Mouse (Mus musculus) retina, embryonic 14.5 days (tissue): ENCODE results near the gene Ager.
A peak's percentile ranks its signal among the peaks of the same experiment; 100 is the strongest.

Experiments used
- DNase-seq: peaks from one replicate; pipeline ENCODE4 v3.0.0-alpha.2; 2015; ENCODE audit warnings: low spot score

Ager gene

DNA sequence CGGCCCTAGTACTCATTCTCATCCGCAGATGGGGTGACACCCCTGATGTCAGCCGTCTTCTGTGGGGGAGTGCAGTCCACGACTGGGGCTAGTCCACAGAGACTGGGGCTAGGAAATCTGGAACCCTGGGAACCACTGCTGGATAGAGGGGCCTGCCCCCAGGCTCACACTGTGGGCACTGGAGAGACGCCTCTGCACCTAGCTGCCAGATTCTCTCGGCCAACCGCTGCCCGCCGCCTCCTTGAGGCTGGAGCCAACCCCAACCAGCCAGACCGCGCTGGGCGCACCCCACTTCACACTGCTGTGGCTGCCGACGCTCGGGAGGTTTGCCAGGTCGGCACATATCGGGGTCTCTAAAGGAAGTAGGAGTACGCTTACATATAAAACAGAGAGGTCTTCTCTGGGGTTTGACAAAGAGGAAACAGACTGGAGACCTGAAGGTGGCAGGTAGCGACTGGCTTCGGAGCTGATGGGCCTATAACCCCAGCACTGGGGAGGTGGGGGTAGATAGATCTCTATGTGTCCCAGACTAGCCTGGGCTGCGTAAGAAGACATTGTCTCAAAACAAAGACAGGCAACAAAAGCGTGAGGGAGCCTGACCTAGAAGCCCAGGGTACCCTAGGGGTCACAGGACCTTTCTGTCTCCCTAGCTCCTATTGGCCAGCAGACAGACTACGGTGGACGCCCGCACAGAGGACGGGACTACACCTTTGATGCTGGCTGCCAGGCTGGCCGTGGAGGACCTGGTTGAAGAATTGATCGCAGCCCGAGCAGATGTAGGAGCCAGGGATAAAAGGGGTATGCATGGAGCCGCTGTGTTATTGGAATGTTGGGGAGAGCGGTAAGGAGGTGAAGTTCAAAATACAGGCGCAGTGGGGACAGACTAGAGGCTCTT lies 11.5 kb upstream of the Ager start:
- DNase-seq, result peak; percentile 66

DNA sequence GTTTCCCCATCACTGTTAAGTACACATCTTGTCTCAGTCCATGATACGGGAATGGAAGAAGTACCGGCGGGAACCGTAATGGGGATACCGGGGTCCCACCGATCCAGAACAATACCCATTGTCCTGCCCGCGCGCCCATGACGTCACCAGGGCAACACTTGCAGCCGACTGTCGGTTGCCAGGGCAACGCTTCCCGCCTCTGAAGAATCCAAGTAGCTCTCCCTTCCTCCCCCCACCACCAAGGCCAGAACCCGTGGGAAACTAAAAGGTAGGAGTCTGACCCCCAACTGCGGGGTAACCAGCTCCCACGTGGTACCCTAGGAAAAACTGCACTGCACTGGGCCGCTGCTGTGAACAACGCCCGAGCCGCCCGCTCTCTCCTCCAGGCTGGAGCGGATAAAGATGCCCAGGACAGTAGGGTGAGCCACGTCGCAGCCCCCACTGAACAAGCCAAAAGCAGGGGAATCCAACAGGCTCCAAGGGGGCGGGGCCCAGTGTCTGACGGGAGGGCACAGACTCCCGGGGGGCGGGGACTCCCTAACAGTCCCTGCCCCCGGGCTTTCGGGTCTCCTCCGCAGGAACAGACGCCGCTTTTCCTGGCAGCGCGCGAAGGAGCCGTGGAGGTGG lies 10.8 kb upstream of the Ager start:
- DNase-seq, result peak; percentile 93

DNA sequence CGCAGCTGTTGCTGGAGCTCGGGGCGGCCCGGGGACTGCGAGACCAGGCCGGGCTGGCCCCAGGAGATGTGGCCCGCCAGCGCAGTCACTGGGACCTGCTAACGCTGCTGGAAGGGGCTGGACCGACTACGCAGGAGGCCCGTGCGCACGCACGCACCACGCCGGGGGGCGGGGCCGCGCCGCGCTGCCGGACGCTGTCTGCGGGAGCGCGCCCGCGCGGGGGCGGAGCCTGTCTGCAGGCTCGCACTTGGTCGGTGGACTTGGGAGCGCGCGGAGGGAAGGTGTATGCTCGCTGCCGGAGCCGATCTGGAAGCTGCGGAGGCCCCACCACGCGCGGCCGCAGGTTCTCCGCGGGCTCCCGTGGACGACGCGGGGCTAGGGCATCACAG lies 10.2 kb upstream of the Ager start:
- DNase-seq, result peak; percentile 95

DNA sequence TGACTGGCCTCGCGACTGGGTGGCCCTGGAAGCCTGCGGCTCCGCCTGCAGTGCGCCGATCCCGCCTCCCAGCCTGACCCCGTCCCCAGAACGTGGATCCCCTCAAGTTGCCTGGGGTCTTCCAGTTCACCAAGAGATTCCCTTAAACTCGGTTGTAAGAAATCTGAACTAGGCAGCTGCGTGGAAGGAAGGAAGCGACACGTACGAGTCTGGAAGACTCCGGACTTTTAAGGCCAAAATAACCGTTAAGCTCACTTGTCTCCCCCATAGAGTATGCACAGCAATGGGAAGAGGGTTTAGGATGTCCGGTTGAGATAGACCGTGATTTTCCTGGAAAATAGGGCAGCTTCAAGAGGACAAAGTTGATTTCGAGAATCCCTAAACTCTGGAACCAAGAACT lies 9.8 kb upstream of the Ager start:
- DNase-seq, result no peak

DNA sequence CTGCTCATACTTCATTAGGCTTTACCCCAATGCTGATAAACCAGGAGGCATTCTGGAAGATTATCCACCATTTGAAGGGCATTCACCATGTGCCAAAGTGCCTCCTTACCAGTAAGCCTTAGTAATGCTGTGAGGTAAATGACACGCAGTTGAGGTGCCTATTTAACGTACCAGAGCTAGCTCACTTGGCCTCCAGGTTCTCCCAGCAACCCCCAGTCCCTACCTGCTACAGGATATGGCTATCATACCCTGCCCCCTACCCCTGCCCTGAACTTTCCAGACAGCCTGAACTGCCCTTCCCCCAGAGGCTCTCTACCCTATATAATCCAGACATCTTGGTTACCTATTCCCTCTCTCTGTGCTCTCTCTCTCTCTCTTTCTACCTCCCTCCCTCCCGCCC lies 8.9 kb upstream of the Ager start:
- DNase-seq, result no peak

DNA sequence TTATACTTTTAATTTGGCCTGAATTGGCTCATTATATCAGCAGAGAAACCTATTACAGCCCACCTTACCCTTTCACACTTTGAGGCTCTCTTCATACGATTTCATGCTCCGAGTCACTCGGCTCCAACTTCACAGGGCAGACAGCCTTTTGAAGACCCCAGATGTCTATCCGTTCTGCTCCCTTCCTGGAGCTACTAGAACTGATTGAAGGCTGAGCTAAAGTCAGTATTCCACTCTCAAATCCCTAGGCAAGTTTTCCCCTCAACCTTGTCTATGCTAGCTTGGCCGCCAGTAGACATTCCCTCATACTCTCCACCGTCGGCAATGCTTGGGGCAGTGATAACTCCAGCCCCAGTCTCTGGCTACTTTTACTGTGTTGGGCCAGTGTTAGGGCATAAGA lies 8.5 kb upstream of the Ager start:
- no peak for DNase-seq

DNA sequence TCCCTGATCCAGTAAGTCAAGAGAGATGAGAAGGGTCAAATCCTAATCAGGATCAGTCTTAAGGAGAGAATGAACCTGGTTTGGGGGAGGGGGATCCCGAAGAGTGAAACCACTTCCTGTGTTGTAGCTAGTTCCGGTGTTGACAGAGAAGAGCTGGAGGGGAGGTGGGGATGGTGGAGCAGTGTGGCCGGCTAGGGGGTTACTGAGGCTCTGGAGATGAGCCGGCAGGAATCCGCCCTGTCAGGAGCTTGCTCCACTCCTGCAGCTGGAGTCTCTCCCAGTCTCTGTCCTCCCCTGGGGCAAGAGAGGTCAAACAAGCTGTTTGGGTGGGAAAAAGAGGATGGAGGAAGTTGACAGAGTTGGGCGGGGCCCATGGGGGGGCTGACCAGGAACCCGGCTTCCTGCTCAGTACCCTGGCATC lies 8.0 kb upstream of the Ager start, which contains the start of gene Gpsm3:
Gene Gpsm3 (plus strand): TSS at position 126 of the 421 bp plus-strand sequence.
- peak; percentile 42 for DNase-seq

DNA sequence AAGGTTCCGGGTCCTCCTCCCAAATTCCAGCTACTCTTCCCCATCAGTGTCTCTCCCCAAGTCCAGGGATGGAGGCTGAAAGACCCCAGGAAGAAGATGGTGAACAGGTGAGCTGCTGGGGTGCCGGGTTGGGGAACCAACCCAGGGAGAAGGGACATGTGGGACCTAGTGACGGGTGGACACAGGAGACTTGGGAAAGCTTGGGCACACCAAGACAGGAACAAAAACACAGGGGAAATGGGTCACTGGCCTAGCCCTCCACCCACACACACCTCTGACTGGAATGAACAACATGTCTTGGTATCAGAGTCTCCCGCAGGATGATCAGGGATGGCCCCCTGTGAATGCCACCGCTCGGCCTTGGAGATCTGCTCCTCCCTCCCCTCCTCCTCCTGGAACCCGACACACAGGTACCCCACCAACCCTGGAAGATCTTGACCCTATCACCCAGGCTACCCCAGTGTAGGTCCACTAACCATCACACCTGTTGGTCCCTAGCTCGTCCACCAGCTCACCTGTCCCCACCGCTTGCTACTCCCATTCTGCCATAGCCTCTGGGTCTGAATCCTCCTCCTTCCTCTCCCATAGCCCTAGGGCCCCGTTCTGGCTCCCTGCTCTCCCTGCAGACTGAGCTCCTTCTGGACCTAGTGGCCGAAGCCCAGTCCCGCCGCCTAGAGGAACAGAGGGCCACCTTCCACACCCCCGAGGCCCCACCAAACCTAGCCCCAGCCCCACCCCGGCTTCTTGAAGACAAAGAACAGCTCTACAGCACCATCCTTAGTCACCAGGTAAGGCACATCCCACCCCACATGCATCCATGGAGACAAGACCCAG lies 7.3 kb upstream of the Ager start:
- no peak for DNase-seq

DNA sequence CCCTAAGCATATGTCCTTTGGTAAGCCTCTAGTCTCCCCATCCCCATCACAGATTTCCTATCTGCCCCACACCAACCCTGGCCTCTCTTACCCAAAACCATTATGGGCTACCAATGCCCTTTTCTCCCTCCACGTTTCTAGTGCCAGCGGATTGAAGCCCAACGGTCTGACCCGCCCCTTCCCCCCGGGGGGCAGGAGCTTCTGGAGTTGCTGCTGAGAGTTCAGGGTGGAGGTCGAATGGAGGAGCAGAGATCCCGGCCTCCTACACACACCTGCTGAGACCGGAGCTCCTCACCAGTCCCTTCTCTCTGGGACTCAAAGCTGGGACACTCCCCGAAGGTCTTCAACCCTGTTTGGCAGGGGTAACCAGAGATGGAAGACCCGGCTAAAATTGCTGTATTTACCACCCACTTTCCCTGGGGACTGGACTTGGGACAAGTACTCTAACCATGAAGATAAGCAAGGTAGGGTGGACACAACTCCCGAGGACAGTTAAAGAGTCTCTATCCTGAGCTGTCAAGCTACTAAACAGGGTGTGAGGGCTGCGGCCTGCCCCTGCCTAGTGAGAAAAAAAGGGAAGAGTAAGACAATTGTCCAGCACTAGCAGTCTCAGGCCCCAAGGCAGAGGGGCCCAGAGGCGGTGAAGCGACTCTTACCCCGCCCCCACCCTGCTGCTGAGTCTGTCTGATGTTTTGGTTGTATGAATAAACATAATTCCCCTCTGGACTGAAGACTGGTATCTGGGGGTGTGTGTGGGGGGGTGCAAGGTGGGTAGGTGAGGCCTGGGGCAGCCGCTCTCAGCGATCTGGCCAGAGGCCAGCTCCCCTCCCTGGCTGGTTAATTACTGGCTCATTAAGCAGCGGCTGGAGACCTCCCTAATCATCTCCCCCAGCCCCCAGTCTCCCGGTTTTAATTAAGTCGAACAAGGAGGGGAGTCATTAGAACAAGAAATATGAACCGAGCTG lies 6.4 kb upstream of the Ager start, which contains the start of gene Pbx2:
Gene Pbx2 (plus strand): TSS at position 238 of the 965 bp plus-strand sequence.
- peak; percentile 88 for DNase-seq

- DNase-seq, result no peak
Observed at GRCm38 (mm10) chr17:34591994-34592375, 5.7 kb upstream of the Ager start.

GRCm38 (mm10) chr17:34592581-34593549 lies 4.8 kb upstream of the Ager start:
- DNase-seq, result peak; percentile 59

DNA sequence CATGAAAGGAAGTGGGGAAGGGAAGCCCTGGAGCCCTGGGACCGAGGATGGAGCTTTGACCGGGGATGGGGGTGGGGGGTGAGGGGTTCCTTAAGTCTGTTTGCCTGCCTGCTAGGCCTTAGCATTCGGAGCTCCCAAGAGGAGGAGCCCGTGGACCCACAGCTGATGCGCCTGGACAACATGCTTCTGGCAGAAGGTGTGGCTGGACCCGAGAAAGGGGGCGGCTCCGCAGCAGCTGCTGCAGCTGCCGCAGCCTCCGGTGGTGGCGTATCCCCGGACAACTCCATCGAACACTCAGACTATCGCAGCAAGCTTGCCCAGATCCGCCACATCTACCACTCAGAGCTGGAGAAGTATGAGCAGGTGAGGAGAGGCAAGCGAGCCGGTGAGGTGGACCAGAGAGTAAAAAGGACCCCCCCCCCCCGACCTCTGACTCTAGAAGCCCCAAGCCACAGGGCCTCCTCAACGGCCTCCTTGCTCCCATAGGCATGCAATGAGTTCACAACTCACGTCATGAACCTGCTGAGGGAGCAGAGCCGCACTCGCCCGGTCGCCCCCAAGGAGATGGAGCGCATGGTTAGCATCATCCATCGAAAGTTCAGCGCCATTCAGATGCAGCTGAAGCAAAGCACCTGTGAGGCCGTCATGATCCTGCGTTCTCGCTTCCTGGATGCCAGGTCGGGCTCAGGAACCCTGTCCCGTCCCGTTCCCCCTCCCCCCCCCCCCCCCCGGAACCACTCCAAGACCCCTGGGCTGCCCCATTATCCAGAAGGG lies 3.7 kb upstream of the Ager start:
- peak; percentile 49 for DNase-seq

DNA sequence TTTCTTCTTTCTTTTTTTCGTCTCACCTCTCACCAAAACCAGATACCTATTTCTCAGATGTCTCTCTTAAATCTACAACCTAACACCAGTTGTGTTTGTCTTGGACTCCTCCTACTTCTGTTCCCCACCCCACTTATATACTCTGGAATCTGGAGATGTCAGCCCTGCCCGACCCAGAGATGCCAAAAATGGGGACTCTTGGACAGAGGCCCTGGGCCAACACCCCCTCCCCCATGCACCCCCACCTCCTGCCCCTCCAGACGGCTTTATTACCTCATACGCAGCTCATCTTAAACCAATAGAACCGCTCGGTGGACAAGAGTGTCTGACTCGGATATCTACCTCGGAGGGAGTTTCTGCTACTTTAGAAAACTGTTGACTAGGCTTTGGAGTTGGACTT lies 1.6 kb upstream of the Ager start:
- DNase-seq, result no peak

DNA sequence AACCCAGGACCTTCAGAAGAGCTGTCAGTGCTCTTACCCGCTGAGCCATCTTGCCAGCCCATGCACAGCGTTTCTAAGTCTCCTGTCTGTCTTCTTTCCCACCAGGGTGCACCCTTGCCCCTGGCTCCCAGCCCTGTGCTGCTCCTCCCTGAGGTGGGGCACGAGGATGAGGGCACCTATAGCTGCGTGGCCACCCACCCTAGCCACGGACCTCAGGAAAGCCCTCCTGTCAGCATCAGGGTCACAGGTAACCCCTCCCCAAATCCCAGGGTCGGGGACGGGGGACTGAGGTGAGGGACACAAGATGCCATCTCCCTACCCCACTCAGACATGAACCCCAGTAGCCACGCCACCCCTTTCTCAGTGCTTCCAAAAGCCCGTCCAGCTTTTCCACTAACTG lies 2.2 kb downstream of the Ager start:
- DNase-seq, result no peak

DNA sequence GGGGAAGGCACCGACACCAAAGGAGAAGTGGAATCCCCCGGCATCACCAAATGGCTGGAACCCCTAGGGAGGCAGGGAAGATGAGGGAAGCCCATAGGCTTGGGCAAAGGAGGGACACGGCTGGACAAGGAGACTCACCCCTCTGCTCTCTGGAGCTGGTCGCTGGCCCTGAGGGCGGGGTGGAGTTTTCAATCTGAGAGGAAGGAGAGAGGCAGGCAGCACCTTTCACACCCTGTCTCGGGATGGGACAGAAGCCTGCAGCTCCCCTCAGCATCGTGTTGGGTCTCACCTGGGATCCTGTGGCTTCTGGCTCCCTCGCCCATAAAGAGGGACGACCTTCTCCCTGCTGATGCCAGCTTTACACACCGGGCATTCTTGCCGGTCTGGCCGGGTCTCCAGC lies 4.1 kb downstream of the Ager start:
- no peak for DNase-seq

DNA sequence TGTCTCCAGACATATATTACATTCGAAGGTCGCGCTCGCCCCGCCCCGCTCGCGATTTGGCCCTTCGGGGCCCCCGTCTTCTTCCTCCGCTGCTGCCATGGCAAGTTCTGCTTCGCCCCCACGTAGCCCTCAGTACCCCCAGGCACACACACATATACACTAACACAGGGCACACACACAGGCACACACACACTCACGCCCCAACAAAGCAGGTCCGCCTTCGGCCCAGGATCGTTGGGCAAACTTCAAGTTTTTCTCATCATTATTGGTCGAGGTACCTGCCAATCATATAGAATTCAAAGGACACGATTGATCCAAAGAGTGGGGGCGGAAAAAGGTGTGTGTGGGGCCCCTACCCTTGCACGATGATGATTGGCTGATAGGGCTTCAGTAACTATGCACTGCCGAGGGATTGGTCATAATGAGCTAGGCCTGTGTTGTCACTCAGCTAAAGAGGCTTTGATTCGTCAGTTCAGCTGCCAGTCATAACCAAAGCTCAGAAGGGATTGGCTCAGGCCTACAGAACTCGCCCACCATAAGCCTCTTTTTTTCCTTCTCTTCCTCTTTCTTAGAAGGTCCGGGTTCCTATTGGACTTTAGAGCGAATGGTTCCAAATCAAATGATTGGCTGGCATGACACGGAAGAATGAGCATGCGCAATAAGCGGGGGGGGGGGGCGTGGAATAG lies 5.9 kb downstream of the Ager start, which contains the start of gene Rnf5:
Gene Rnf5 (minus strand): TSS at position 316 of the 686 bp plus-strand sequence.
- peak; percentile 100 for DNase-seq

DNA sequence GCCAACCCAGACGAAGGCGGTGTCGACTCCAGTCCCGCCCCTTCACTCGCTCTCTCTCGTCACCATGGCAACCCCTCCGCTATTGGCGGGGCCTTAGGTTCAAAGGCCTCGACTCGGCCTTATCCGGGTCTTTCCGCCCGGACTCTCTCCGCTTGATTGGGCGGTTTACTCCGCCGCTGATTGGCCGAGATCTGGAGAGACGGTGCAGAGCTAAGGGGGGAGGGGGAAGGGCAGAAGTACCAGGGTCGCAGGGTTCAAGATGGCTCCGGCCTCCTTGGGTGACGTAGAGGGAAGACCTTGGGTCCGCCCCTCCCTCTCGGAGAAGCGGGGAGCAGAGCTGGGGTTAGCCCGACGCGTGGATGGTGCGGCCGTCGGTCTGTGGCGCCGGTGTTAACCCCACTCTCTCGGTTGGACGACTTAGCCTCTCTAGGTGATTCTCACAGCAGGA lies 6.4 kb downstream of the Ager start, which contains the start of gene Agpat1:
Gene Agpat1 (plus strand): TSS at position 202 of the 448 bp plus-strand sequence.
- DNase-seq, result peak; percentile 100

GRCm38 (mm10) chr17:34604511-34605237 lies 7.0 kb downstream of the Ager start:
- DNase-seq, result peak; percentile 14
